ENCODE assay signal across 25 mouse cellular contexts in the genomic region with DNA sequence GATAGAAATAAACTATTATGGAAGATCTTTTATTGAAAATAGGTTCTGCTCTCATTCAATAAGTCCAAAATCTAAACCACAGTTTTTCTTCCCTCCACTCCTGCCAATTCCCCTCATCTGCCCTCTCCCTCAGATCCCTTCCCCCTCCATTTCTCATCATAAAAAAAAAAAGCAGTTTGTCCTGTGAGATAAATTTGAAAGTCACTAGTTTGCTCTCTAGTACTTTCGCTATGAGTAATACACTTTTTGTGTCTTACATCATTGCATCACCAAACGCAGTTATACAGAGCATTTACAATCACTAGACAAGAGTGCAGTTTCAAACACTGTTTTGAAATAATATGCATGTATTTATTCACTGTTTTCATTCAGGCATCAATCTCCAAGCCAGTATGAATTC.
"Had no signal": no experiment of that assay in that cellular context is flagged by ENCODE, and none has a peak within 500 bp of the region (broad histone marks: within the 10 kb centered on the region; RNA-seq: fewer than 3 reads in every experiment).

No protein-coding gene starts in this region.

- H3K27ac ChIP-seq: heart, embryonic 13.5 days; heart, embryonic 15.5 days; hindbrain, embryonic 10.5 days; hindbrain, embryonic 12.5 days; hindbrain, embryonic 13.5 days; hindbrain, embryonic 14.5 days; hindbrain, embryonic 15.5 days; hindbrain, postnatal 0 days; intestine, embryonic 15.5 days; kidney, embryonic 15.5 days; kidney, postnatal 0 days; layer of hippocampus, adult 2 months; left cerebral cortex, adult 2 months had no signal

- H3K36me3 ChIP-seq: heart, embryonic 12.5 days; heart, embryonic 13.5 days; heart, embryonic 15.5 days; hindbrain, embryonic 10.5 days; hindbrain, embryonic 12.5 days; hindbrain, embryonic 13.5 days; hindbrain, embryonic 15.5 days; intestine, embryonic 15.5 days; kidney, embryonic 15.5 days had no signal

- H3K9ac ChIP-seq: heart, embryonic 12.5 days; heart, embryonic 13.5 days; heart, embryonic 15.5 days; hindbrain, embryonic 12.5 days; hindbrain, embryonic 13.5 days; hindbrain, embryonic 14.5 days; hindbrain, embryonic 15.5 days; intestine, embryonic 15.5 days; kidney, embryonic 15.5 days had no signal

- H3K4me3 ChIP-seq: heart, embryonic 12.5 days; heart, embryonic 13.5 days; heart, embryonic 15.5 days; hindbrain, embryonic 10.5 days; hindbrain, embryonic 12.5 days; hindbrain, embryonic 13.5 days; hindbrain, embryonic 15.5 days; intestine, embryonic 15.5 days; kidney, embryonic 15.5 days; layer of hippocampus, adult 2 months; left cerebral cortex, adult 2 months had no signal

- H3K4me1 ChIP-seq: heart, embryonic 12.5 days; heart, embryonic 13.5 days; heart, embryonic 15.5 days; hindbrain, embryonic 10.5 days; hindbrain, embryonic 12.5 days; hindbrain, embryonic 13.5 days; hindbrain, embryonic 15.5 days; intestine, embryonic 15.5 days; kidney, embryonic 15.5 days had no signal

- H3K4me2 ChIP-seq: heart, embryonic 11.5 days; heart, embryonic 12.5 days; heart, embryonic 13.5 days; heart, embryonic 15.5 days; hindbrain, embryonic 12.5 days; hindbrain, embryonic 13.5 days; hindbrain, embryonic 14.5 days; hindbrain, embryonic 15.5 days; intestine, embryonic 15.5 days; kidney, embryonic 15.5 days had no signal

- H3K9me3 ChIP-seq: heart, embryonic 12.5 days; heart, embryonic 13.5 days; heart, embryonic 15.5 days; hindbrain, embryonic 10.5 days; hindbrain, embryonic 12.5 days; hindbrain, embryonic 13.5 days; hindbrain, embryonic 15.5 days; intestine, embryonic 15.5 days; kidney, embryonic 15.5 days had no signal

- DNase-seq: heart, postnatal 36 days; kidney, adult 11 months; kidney, adult 18-20 months; kidney, adult 2 months; layer of hippocampus, adult 9-11 months; layer of hippocampus, postnatal 36 days had no signal

- H3K27me3 ChIP-seq: heart, embryonic 12.5 days; heart, embryonic 13.5 days; heart, embryonic 15.5 days; hindbrain, embryonic 12.5 days; hindbrain, embryonic 13.5 days; hindbrain, embryonic 15.5 days; intestine, embryonic 15.5 days; kidney, embryonic 15.5 days had no signal

- ATAC-seq: hindbrain, embryonic 16.5 days; hindbrain, postnatal 0 days; inflammation-experienced regulatory T-cells, adult 6 months; intestine, embryonic 15.5 days; intestine, embryonic 16.5 days; intestine, postnatal 0 days had no signal
